Mouse (Mus musculus) megakaryocyte-erythroid progenitor cell, adult 5-6 weeks (primary cell): ENCODE data around the gene Ncoa6. TPM values are rescaled to one million over a fixed set of nuclear protein-coding genes. Genes with fewer than 3 reads are reported as not detected.

ENCODE experiments used
- ATAC-seq: replicated peaks from 2 replicates; pipeline ENCODE4 v1.8.0; 2016; ENCODE audit warnings: mild to moderate bottlenecking, inconsistent platforms; ENCODE audit not compliant: severe bottlenecking, poor library complexity, low FRiP score, low TSS enrichment
- total RNA-seq, 2 experiments: library from RNA; stranded (forward) in 1 of 2; stranded (reverse) in 1 of 2; fragments of 200-1000, 215-1000 nt in 1 of 2; fragments of >200 nt in 1 of 2; fragmentation: Nextera tagmentation in 1 of 2; gene quantifications; 2 replicates each; pipeline ENCODE4 v1.2.3; 2014 to 2017

Ncoa6 gene
- total RNA-seq (2014; fragmentation: Nextera tagmentation): 65.7 and 78.0 TPM in 2 replicates
- 8.4 and 17.9 TPM in 2 replicates for total RNA-seq (2017)

- ATAC-seq: peak; percentile 78
Measured at GRCm38 (mm10) chr2:155473570-155474088, at the start of gene Ncoa6. Gene Ncoa6, minus strand, starts transcription at chr2:155473894.

GRCm38 (mm10) chr2:155518531-155519270 is 45.0 kb upstream of the Ncoa6 start:
- no peak for ATAC-seq

- ATAC-seq: peak; percentile 95
Measured at GRCm38 (mm10) chr2:155517455-155518423, 44.0 kb upstream of the Ncoa6 start, which contains the start of the genes Acss2 and Ggt7. Gene Acss2, plus strand, starts transcription at chr2:155517948. Gene Ggt7, minus strand, starts transcription at chr2:155518237.

DNA sequence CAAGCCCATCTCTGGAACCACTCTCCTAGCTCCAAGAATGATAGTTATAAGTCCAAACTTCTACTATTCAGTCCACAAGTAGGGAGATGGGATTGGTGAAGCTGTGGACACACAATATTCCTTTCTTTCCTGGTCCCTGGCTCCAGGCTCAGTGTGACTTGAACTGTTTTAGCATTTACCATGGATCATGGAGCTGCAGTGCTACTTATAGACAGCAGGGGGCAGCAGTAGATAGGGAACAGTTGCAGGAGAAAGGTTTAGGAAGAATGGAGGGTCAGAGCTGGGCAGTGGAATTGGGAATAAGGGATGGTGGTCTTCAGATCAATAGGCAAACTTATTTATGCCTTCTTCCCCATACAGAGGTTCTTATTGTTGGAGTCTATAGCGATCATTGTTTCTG is 42.2 kb upstream of the Ncoa6 start:
- ATAC-seq: no peak

- peak; percentile 18; the same call in 1 of the 2 replicates for ATAC-seq
Measured at GRCm38 (mm10) chr2:155514666-155515065, 41.0 kb upstream of the Ncoa6 start.

DNA sequence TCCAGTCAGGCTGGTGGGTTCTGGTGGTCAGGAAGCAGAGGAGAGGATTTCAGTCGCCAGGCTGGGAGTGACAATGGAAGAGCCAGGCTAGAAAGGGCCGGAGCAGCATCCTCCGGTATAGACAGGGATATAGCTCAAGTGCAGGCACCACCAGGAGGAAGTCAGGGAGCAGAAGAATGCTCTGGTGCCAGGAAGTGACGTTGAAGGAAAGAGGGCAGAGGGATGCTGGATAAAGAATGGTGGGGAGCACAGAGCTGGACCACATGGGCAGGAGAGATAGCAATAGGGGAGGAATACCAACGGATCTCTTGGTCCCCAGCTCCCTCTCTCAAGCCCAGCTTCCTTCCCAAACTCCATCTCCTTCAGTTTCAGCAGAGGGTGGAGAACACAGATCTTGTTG is 39.8 kb upstream of the Ncoa6 start:
- ATAC-seq: no peak

DNA sequence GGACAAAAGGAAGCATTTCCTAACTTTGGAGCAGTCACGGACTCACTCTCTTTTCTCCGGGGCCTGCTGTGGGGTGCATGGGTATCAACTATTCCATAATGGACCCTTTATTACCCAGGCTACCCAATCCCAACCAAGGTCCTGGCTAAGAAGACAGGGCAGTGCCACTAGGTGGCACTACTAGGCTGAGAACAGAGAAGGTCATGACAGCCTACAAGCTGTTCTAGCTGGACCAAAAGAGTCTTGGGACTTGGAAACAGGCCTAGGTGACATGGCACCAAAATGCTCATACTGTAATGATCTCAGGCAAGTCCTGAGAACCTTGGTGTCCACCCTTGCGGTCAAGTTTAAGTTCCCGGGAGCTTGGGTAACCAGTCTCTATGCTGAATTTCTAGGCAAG is 38.8 kb upstream of the Ncoa6 start:
- ATAC-seq: peak; percentile 56

DNA sequence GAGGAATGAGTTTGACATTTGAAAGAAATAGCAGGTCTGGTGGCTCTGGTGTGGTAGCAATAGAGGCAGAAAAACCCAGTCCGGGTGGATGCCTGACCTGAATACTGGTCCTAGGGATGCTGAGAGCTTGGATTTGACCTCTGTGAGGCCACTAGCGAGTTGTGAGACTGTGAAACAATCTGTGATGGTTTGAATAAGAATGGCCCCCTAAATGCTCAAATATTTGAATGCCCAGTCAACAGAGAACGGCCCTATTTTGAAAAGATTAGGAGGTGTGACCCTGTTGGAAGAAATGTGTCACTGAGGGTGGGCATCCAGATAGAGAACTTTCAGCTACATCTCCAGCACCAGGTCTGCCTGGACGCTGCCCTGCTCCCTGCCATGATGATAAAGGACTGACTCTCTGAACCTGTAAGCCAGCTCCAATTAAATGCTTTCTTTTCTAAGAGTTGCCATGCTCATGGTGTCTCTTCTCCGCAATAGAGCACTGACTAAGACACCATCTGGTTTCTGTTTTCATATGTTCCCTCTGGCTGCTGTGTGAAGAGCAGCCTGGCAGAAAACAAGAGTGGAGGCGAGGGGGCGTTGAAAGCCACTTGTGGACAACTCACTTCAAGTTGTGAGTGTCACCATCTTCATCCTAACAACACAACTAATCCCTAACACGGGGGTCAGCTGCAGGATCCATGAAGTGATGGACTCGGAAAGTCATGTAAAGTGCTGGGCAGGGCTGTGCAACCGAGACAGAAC is 34.2 kb upstream of the Ncoa6 start:
- ATAC-seq: no peak

DNA sequence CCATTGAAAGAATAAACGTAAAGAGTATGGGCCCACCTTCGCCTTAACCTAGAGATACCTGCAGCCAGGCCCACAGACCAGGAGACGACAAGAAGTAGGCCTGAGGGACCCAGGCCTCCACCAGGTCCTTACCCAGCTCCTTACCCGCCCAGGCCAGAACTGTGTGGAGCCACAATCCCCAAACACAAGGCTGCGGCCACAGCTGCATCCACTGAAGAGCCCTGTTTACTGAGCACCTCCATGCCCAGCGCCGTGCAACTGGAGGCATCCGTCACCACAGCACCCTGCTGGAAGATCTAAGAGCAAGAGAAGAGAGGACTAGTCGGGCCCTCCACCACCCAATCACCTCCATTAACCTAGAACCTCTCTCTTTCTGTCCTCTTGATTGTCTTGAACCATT is 32.1 kb upstream of the Ncoa6 start:
- no peak for ATAC-seq

DNA sequence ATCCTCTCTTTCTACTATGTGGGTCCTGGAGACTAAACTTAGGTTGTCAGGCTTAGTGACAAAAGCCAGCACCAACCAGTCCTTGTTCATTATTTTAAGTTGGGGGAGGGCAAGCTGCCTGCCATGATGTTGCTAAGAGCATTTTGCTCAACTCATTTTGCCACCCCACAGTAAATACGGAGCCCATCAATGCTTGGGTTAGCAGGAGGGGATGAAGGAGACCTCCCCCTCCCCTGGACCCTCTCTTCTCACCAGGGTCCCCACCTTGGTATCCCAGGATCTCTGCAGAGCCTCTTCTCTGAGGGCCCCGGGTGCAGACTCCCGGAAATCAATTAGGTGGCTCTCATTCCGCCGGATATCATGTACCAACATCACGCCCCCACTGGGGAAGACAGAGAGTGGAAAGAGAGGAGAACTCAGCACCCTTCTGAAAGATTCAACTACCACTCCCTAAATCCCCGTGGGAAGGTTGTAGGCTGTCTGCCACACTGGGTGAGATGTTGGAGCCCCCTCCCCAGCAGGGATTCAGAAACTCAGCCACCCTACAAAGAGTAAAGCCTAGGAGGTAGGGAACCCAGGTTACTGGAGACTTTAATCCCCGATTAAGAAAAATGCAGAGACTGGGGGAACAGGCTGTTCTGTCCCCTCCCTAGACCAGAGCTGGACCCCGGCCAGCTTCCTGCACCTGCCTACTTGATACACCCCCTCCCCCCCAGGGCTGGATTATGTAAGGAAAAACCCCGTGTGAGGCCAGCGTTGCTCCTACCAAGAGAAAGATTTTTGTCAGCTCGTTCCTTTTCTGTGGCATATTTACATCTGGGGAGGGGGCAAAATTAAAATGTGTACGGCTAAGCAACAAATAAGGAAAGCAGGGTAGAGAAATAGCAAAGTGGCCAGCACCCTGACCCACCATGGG is 31.0 kb upstream of the Ncoa6 start:
- no peak for ATAC-seq

DNA sequence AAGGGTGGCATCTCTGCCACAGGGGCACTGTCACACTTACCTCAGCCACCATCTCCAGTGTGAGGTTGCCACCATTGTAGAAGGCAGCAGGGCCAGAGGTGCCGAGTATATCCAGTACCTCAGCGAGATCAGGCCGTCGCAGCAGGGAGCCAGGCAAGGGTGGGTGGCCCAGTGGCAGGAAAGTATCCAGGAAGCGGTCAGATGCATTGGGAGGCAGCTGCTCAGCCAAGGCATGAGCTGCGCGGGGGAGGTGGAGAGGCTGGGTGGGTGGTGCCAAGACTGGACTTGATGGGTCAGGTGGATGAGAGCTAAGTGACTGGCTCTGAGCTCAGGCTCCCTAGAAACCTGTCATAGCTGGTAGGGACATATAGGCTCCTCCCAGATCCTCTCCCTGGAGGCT is 28.9 kb upstream of the Ncoa6 start:
- no peak for ATAC-seq

DNA sequence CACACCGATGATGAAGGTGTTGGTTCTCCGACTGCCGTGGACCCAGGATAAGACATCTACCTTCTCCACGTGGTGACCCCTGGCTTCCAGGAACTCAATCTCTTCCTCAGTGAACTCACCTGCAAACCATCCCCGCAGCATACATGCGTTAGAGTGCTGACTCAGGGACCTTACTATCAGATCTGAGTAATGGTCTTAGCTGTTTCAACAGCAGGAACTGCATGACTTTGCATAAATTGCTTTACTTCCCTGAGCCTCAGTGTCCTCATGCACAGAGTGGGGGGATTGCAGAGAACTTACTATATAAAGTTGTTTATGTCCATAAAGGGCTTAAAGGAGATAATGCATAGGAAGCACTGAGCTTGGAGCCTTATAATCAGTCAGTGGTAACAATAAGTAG is 17.3 kb upstream of the Ncoa6 start:
- ATAC-seq: no peak

GRCm38 (mm10) chr2:155482021-155482420 is 8.3 kb upstream of the Ncoa6 start:
- ATAC-seq: peak; percentile 71; the same call in 1 of the 2 replicates

DNA sequence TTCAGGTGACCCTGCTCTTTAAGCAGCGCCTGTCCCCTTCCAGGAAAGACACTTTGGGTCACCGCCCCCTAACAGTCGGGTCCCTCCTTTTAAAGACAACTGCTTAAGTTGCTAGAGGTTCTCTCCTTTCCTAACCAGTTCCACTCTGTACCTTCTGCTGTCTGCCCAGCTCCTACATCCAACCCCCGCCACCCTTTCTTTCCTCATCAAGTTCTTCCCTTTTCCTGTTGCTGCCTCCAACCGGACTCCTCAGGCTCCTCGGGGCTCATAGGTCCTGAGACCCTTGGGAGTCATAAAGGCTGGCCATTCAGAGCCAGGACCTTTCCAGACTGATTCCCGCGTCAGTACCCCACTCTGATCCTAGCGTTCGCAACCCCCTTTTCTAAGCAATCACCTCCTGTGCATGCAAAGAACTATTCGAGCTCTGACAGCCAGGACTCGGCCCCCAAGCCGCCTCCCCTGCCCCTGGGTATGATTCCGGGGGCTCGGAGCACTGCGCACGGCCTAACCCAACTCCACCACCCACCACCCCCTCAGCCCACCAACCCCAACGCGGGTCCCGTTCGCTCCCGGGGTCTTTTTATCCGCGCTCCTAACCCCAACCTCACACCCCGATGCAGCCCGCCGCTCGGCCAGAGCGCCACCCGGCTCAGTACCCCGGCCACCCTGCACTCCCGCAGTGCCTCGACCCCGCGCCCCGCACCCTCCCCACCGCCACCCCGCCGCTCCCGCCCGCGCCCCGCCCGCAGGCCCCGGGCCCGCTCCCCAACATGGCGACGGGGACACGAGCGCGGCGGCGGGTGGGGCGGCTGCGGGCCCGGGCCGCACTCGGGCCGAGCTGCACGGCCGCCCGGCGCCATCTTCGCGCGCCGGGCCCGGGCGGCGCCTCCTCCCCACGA is 774 bp downstream of the Ncoa6 start:
- peak; percentile 20; the same call in 1 of the 2 replicates for ATAC-seq

DNA sequence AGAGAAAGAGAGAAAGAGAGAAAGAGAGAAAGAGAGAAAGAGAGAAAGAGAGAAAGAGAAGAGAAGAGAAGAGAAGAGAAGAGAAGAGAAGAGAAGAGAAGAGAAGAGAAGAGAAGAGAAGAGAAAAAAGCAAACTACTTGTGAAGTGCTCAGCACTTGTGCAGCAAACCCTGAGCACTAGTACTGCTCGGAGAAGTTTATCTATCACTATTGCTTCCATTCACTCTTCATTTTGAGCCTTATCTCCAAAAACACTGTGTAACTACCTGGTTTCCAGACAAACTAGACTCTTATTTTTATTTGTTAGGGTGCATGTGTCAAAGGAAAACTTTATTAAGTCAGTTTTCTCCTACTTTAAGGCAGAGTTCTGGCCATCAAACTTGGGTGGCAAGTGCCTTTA is 6.8 kb downstream of the Ncoa6 start:
- ATAC-seq: peak; percentile 71

DNA sequence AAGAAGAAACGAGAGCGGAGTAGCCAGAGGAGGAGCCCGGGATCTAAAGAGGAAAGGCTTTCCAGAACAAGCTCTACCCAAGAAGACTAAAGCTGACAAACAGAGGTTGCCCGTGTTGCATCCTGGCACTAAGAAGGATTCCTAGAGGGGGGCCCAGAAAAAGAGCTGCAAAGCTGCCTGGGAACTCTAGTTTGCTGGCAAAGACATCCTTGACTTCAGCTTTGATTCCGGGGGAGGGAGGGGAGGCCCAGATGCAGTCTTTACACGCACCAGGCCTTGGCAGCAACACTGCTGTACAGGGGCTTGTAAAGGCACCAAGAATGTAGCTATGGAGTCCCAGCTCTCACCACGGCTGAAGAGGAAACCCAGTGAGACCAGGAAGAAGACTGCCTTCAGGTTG is 20.1 kb downstream of the Ncoa6 start:
- ATAC-seq: no peak

DNA sequence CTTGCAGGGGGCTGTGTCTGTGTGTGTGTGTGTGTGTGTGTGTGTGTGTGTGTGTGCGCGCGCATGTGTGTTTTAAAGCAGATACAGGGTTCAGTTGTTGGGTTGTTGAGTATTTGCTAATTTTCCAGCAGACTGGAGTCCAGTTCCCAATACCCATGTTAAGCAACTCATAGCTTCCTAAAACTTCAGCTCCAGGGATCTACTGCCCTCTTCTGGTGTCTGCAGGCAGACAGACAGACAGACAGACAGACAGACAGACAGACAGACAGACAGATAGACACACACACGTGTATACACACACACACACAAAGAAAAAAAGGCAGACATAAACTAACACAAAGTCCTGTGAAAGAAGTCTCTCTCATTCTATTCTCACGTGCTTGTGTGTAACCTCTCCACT is 22.4 kb downstream of the Ncoa6 start:
- no peak for ATAC-seq
